Mouse (Mus musculus): ENCODE measurements around the gene Jmy.

GRCm38 (mm10) chr13:93468355-93468754, 31.3 kb downstream of the Jmy start:
- TF ChIP-seq CTCF (IDR thresholded peaks at IDR 0.05; ENCODE audit: low read depth) (no peak), EP300 (IDR thresholded peaks at IDR 0.05; ENCODE audit: low read depth) (no peak)

Data from heart, postnatal 0 days (tissue).